Mouse (Mus musculus) G1E (cell line): ENCODE measurements around the gene Ltbp1.

ENCODE experiments used
- CTCF ChIP-seq: IDR thresholded peaks from 2 replicates; pipeline ENCODE4 v1.5.1; 2012; ENCODE audit warnings: low read depth, low read length, inconsistent platforms, mixed read lengths
- GATA1 ChIP-seq: IDR thresholded peaks from 2 replicates; pipeline ENCODE4 v1.6.1; 2012; ENCODE audit warnings: borderline replicate concordance, low read length, inconsistent platforms, mixed read lengths
- GATA2 ChIP-seq: IDR thresholded peaks from 2 replicates; pipeline ENCODE4 v1.6.1; 2012; ENCODE audit warnings: low read depth, low read length, inconsistent platforms, borderline replicate concordance
- POLR2AphosphoS5 ChIP-seq: IDR thresholded peaks from 2 replicates; pipeline ENCODE4 v1.6.1; 2012; ENCODE audit warnings: low read depth, low read length, inconsistent platforms; ENCODE audit not compliant: insufficient replicate concordance
- TAL1 ChIP-seq: conservative IDR thresholded peaks from 2 replicates; pipeline ENCODE4 v1.6.1; 2012; ENCODE audit warnings: low read depth, low read length, inconsistent platforms, mixed read lengths

DNA sequence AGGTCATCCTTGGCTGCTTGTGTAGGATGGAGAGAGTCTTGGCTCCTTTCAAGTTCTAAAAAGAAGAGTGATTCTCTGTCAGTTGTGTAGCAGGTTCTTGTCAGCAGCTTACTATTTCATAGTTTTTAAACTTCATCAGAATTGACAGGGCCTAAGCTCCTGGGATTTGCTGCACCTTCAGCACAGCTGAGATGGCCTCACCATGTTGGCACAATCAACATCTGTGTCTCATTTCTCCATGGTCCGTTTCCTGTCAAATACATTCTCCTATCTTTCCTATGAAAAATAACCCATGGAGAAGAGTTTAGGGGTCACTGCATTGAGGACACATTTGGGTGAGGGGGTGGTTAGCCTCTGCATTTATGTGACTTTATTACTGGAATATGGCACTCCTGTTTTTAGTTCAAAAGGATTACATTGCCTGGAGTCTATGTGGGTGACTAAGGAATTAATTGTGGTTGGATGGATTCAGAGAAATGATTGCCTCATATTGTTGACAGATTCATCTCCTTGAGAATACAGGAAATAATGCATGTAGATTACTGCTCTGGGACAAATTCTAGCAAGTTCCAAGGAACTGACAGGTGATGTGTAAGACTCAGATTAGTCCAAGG is 299.5 kb downstream of the Ltbp1 start:
- TF ChIP-seq CTCF = no peak
- TF ChIP-seq GATA1 = no peak
- TF ChIP-seq TAL1 = no peak
- TF ChIP-seq GATA2 = no peak
- no peak for TF ChIP-seq POLR2AphosphoS5
